Mouse (Mus musculus): ENCODE measurements around the gene Cox4i1.
A peak's percentile ranks its signal among the peaks of the same experiment; 100 is the strongest.

The Cox4i1 gene

GRCm38 (mm10) chr8:120693861-120694493 is 26.0 kb downstream of the Cox4i1 start:
- DNase-seq (ENCODE audit: low read depth, low spot score) = peak; percentile 65

GRCm38 (mm10) chr8:120696401-120697153 is 28.6 kb downstream of the Cox4i1 start:
- DNase-seq (ENCODE audit: low read depth, low spot score) = no peak

GRCm38 (mm10) chr8:120697154-120697978 is 29.3 kb downstream of the Cox4i1 start:
- DNase-seq (ENCODE audit: low read depth, low spot score) = no peak

GRCm38 (mm10) chr8:120697979-120698272 is 29.9 kb downstream of the Cox4i1 start:
- no peak for DNase-seq (ENCODE audit: low read depth, low spot score)

GRCm38 (mm10) chr8:120698426-120698825 is 30.4 kb downstream of the Cox4i1 start:
- DNase-seq (ENCODE audit: low read depth, low spot score) = no peak

GRCm38 (mm10) chr8:120699079-120699478 is 31.1 kb downstream of the Cox4i1 start:
- no peak for DNase-seq (ENCODE audit: low read depth, low spot score)

- DNase-seq (ENCODE audit: low read depth, low spot score) = no peak
Measured at GRCm38 (mm10) chr8:120699565-120699964, 31.5 kb downstream of the Cox4i1 start.

GRCm38 (mm10) chr8:120700053-120700452 is 32.0 kb downstream of the Cox4i1 start:
- DNase-seq (ENCODE audit: low read depth, low spot score) = no peak

- no peak for DNase-seq (ENCODE audit: low read depth, low spot score)
Measured at GRCm38 (mm10) chr8:120701758-120702465, 33.9 kb downstream of the Cox4i1 start.

GRCm38 (mm10) chr8:120704203-120704602 is 36.2 kb downstream of the Cox4i1 start:
- DNase-seq (ENCODE audit: low read depth, low spot score) = no peak

- DNase-seq (ENCODE audit: low read depth, low spot score) = no peak
Measured at GRCm38 (mm10) chr8:120705163-120705562, 37.1 kb downstream of the Cox4i1 start.

- no peak for DNase-seq (ENCODE audit: low read depth, low spot score)
Measured at GRCm38 (mm10) chr8:120706193-120706592, 38.2 kb downstream of the Cox4i1 start.

GRCm38 (mm10) chr8:120709176-120709575 is 41.2 kb downstream of the Cox4i1 start:
- DNase-seq (ENCODE audit: low read depth, low spot score) = no peak

GRCm38 (mm10) chr8:120715200-120715599 is 47.2 kb downstream of the Cox4i1 start:
- DNase-seq (ENCODE audit: low read depth, low spot score) = no peak

GRCm38 (mm10) chr8:120715996-120716680 is 48.1 kb downstream of the Cox4i1 start:
- DNase-seq (ENCODE audit: low read depth, low spot score) = no peak

GRCm38 (mm10) chr8:120719586-120720236 is 51.7 kb downstream of the Cox4i1 start:
- no peak for DNase-seq (ENCODE audit: low read depth, low spot score)

GRCm38 (mm10) chr8:120723025-120723424 is 55.0 kb downstream of the Cox4i1 start:
- DNase-seq (ENCODE audit: low read depth, low spot score) = no peak
